Mouse (Mus musculus): ENCODE data around the gene D17Wsu92e. TPM values are rescaled to one million over a fixed set of nuclear protein-coding genes. Genes with fewer than 3 reads are reported as not detected.

D17Wsu92e gene
- polyA plus RNA-seq, 1 experiment from 2014 or later = 19.6 TPM

- DNase-seq (ENCODE audit: low spot score) = peak; percentile 71
- H3K9me3 ChIP-seq (replicated peaks; ENCODE audit: low read length) = no peaks in the 10 kb centered on the region
- H3K27me3 ChIP-seq (ENCODE audit: insufficient read depth, low read length) = no peaks in the 10 kb centered on the region
- H3K4me3 ChIP-seq (replicated peaks; ENCODE audit: low read depth, low read length) = no peak overlapping the region
- no peak overlapping the region for H3K4me2 ChIP-seq (ENCODE audit: low read length)
- H3K27ac ChIP-seq = no peak overlapping the region
- peak; percentile 82 for TF ChIP-seq CTCF (IDR thresholded peaks at IDR 0.05; ENCODE audit: low read depth)
- H3K9ac ChIP-seq (ENCODE audit: low read depth, low read length) = no peak overlapping the region
- 74% methylated on average over 8 of the region's 8 CpGs for WGBS
- no peak; the same call in 1 of the 2 replicates for ATAC-seq (replicated peaks; ENCODE audit: low FRiP score, low read depth)
- no peaks in the 10 kb centered on the region for H3K4me1 ChIP-seq (replicated peaks; ENCODE audit: insufficient read depth, low read length)
- peaks cover 25% of the 10 kb centered on the region for H3K36me3 ChIP-seq (ENCODE audit: insufficient read depth, low read length)
Observed at GRCm38 (mm10) chr17:27768817-27769542, 51.5 kb downstream of the D17Wsu92e start.

- Histone ChIP-seq H3K27ac (no peak overlapping the region), H3K9me3 (replicated peaks; ENCODE audit: low read length) (no peaks in the 10 kb centered on the region), H3K36me3 (ENCODE audit: insufficient read depth, low read length) (peaks cover 26% of the 10 kb centered on the region), H3K4me3 (replicated peaks; ENCODE audit: low read depth, low read length) (no peak overlapping the region), H3K4me1 (replicated peaks; ENCODE audit: insufficient read depth, low read length) (no peaks in the 10 kb centered on the region), H3K27me3 (ENCODE audit: insufficient read depth, low read length) (no peaks in the 10 kb centered on the region), H3K9ac (ENCODE audit: low read depth, low read length) (no peak overlapping the region), H3K4me2 (ENCODE audit: low read length) (no peak overlapping the region)
- TF ChIP-seq CTCF (IDR thresholded peaks at IDR 0.05; ENCODE audit: low read depth) = no peak
- 84% methylated on average over 12 of the region's 12 CpGs for WGBS
- DNase-seq (ENCODE audit: low spot score) (no peak), ATAC-seq (replicated peaks; ENCODE audit: low FRiP score, low read depth) (no peak)
Observed at GRCm38 (mm10) chr17:27767543-27767942, 52.9 kb downstream of the D17Wsu92e start.

DNA sequence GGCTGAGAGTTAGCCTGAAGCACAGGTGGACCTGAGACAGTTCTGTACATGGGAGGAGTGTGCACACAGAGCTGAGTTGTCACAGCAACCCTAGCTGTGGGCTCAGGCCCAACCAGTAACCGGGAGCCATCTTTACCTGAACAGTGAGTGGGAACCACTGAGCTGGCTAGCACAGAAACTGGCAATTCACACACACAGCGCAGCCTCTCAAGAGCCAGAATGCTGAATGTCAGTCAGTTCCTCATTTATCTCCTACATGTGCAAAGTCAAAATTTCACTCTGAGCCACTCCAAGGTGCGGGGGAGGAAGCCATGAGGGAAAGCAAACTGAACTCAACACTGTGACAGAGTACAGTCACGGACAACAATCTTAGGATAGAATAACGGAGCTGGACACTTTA is 53.3 kb downstream of the D17Wsu92e start:
- Histone ChIP-seq H3K9me3 (replicated peaks; ENCODE audit: low read length) (no peaks in the 10 kb centered on the region), H3K4me1 (replicated peaks; ENCODE audit: insufficient read depth, low read length) (no peaks in the 10 kb centered on the region), H3K4me3 (replicated peaks; ENCODE audit: low read depth, low read length) (no peak overlapping the region), H3K27me3 (ENCODE audit: insufficient read depth, low read length) (no peaks in the 10 kb centered on the region), H3K36me3 (ENCODE audit: insufficient read depth, low read length) (peaks cover 26% of the 10 kb centered on the region), H3K27ac (no peak overlapping the region), H3K4me2 (ENCODE audit: low read length) (no peak overlapping the region), H3K9ac (ENCODE audit: low read depth, low read length) (no peak overlapping the region)
- TF ChIP-seq CTCF (IDR thresholded peaks at IDR 0.05; ENCODE audit: low read depth) = no peak
- DNase-seq (ENCODE audit: low spot score) = peak; percentile 10
- ATAC-seq (replicated peaks; ENCODE audit: low FRiP score, low read depth) = no peak
- 67% methylated on average over 5 of the region's 5 CpGs for WGBS

DNA sequence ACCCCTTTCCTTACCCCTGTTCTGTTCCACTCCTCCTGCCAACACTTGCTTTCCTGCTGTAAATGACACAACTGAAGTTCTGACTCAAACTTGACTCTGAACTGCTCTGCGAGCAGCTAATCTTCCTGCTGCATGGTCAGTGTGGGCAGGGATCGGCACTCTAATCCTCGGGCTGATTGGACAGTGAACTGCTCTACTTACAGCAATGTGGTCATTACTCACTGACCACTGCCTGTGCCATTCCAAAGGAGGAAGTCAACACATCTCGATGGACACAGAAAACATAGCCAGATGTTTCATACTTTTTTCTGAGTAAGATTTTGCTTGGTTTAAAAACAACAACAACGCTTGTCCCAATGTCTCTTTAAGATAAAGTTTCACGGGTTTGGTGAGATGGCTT is 55.4 kb downstream of the D17Wsu92e start:
- peaks cover 26% of the 10 kb centered on the region for H3K36me3 ChIP-seq (ENCODE audit: insufficient read depth, low read length)
- no peak overlapping the region for H3K27ac ChIP-seq
- H3K4me1 ChIP-seq (replicated peaks; ENCODE audit: insufficient read depth, low read length) = no peaks in the 10 kb centered on the region
- H3K9ac ChIP-seq (ENCODE audit: low read depth, low read length) = no peak overlapping the region
- ATAC-seq (replicated peaks; ENCODE audit: low FRiP score, low read depth) (no peak), DNase-seq (ENCODE audit: low spot score) (no peak)
- no peak overlapping the region for H3K4me2 ChIP-seq (ENCODE audit: low read length)
- no peak overlapping the region for H3K4me3 ChIP-seq (replicated peaks; ENCODE audit: low read depth, low read length)
- no peak for TF ChIP-seq CTCF (IDR thresholded peaks at IDR 0.05; ENCODE audit: low read depth)
- no peaks in the 10 kb centered on the region for H3K9me3 ChIP-seq (replicated peaks; ENCODE audit: low read length)
- 95% methylated on average over 6 of the region's 6 CpGs for WGBS
- H3K27me3 ChIP-seq (ENCODE audit: insufficient read depth, low read length) = no peaks in the 10 kb centered on the region

DNA sequence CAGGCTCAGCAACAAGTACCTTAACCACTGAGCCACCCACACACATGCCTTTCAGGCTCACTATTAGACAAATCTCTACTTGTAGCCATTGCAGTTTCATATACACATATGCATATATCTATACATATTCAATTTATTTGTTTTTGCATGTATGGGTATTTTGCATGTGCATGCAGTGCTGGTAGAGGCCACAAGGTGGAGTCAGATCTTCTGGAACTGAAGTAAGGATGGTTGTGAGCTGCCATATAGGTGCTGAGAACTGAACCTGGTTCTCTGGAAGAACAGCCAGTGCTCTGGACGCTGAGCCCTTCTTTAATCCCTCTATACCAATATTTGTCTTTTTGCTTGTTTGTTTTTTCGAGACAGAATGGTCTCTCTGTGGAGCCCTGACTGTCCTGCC is 56.0 kb downstream of the D17Wsu92e start:
- WGBS = 93% methylated on average over 2 of the region's 2 CpGs
- Histone ChIP-seq H3K4me2 (ENCODE audit: low read length) (no peak overlapping the region), H3K4me1 (replicated peaks; ENCODE audit: insufficient read depth, low read length) (no peaks in the 10 kb centered on the region), H3K9ac (ENCODE audit: low read depth, low read length) (no peak overlapping the region), H3K27me3 (ENCODE audit: insufficient read depth, low read length) (no peaks in the 10 kb centered on the region), H3K27ac (no peak overlapping the region), H3K9me3 (replicated peaks; ENCODE audit: low read length) (no peaks in the 10 kb centered on the region), H3K4me3 (replicated peaks; ENCODE audit: low read depth, low read length) (no peak overlapping the region), H3K36me3 (ENCODE audit: insufficient read depth, low read length) (peaks cover 26% of the 10 kb centered on the region)
- DNase-seq (ENCODE audit: low spot score) (no peak), ATAC-seq (replicated peaks; ENCODE audit: low FRiP score, low read depth) (no peak)
- peak; percentile 44; the same call in 1 of the 2 replicates for TF ChIP-seq CTCF (IDR thresholded peaks at IDR 0.05; ENCODE audit: low read depth)

- H3K9ac ChIP-seq (ENCODE audit: low read depth, low read length) = no peak overlapping the region
- ATAC-seq (replicated peaks; ENCODE audit: low FRiP score, low read depth) = no peak
- 94% methylated on average over 11 of the region's 11 CpGs for WGBS
- H3K27ac ChIP-seq = no peak overlapping the region
- H3K4me2 ChIP-seq (ENCODE audit: low read length) = no peak overlapping the region
- no peak for TF ChIP-seq CTCF (IDR thresholded peaks at IDR 0.05; ENCODE audit: low read depth)
- no peak for DNase-seq (ENCODE audit: low spot score)
- peaks cover 22% of the 10 kb centered on the region; the same call in 1 of the 2 replicates for H3K36me3 ChIP-seq (ENCODE audit: insufficient read depth, low read length)
- H3K4me1 ChIP-seq (replicated peaks; ENCODE audit: insufficient read depth, low read length) = no peaks in the 10 kb centered on the region
- H3K27me3 ChIP-seq (ENCODE audit: insufficient read depth, low read length) = no peaks in the 10 kb centered on the region
- H3K9me3 ChIP-seq (replicated peaks; ENCODE audit: low read length) = no peaks in the 10 kb centered on the region
- H3K4me3 ChIP-seq (replicated peaks; ENCODE audit: low read depth, low read length) = no peak overlapping the region
Observed at GRCm38 (mm10) chr17:27762884-27763283, 57.6 kb downstream of the D17Wsu92e start.

All from kidney, postnatal 0 days (tissue).